Mouse (Mus musculus) spleen, adult 2 months (tissue): Measurements from ENCODE around the gene Gatad2b.

ENCODE experiments used
- CTCF ChIP-seq: fragments of 200-500 bp; IDR thresholded peaks from 2 replicates; pipeline ENCODE4 v1.5.1; 2011; ENCODE audit warnings: mild to moderate bottlenecking, inconsistent platforms; ENCODE audit not compliant: insufficient read depth, insufficient read length, insufficient replicate concordance; ENCODE audit errors: extremely low read depth
- POLR2A ChIP-seq: fragments of 200-500 bp; IDR thresholded peaks from 2 replicates; pipeline ENCODE4 v1.6.1; 2011; ENCODE audit warnings: low read depth, low read length, inconsistent platforms

DNA sequence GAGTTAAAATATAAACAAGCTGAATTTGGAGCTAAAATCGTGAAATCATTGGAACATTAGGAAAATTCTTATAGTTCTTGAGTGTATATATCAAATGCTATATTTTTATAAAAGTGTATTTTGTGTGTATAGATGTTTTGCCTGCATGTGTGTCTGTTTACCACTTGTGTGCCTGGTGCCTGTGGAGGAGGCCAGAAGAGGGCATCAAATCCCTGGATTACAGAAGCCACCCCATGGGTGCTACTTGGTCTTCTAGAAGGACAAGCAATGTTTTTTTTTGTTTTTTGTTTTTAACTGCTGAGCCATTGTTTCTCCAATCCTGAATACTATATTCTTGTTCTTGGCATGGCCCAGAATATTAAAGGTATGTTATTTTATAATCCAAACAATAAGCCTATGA is 2.4 kb upstream of the Gatad2b start:
- no peak for TF ChIP-seq CTCF
- no peak for TF ChIP-seq POLR2A
